Mouse (Mus musculus) heart, adult 18-20 months (tissue): ENCODE measurements at regions not wholly inside any gene's neighbourhood (a gene's known extent, or its start where the extent isn't known, plus 50 kb on each side); places are given as distances from the start of the nearest gene placed in this dataset.

Source experiments
- DNase-seq, 2 experiments: peaks; one replicate each; pipeline ENCODE4 v3.0.0; 2021 to 2022; ENCODE audit warnings: mixed read lengths in 1 of 2

GRCm38 (mm10) chr15:9898211-9898610, 149.5 kb upstream of the Spef2 start:
- DNase-seq = no peak

- DNase-seq = no peak
Measured at GRCm38 (mm10) chr15:9893146-9893545, 144.5 kb upstream of the Spef2 start.

GRCm38 (mm10) chr15:9892208-9892607, 143.5 kb upstream of the Spef2 start:
- DNase-seq = no peak

- no peak for DNase-seq
Measured at GRCm38 (mm10) chr15:9891446-9891845, 142.8 kb upstream of the Spef2 start.

GRCm38 (mm10) chr15:9875776-9876175, 127.1 kb upstream of the Spef2 start:
- no peak for DNase-seq

- DNase-seq = no peak
Measured at GRCm38 (mm10) chr15:9870126-9870525, 121.5 kb upstream of the Spef2 start.

- peak; percentile 65 to 78 for DNase-seq
Measured at GRCm38 (mm10) chr15:9864778-9865177, 116.1 kb upstream of the Spef2 start.

GRCm38 (mm10) chr15:9861825-9862224, 113.2 kb upstream of the Spef2 start:
- no peak for DNase-seq

- no peak for DNase-seq
Measured at GRCm38 (mm10) chr15:9839681-9840080, 91.0 kb upstream of the Spef2 start.

- DNase-seq = peak; percentile 20 to 31
Measured at GRCm38 (mm10) chr15:9835096-9835495, 86.4 kb upstream of the Spef2 start.

- no peak for DNase-seq
Measured at GRCm38 (mm10) chr15:9804469-9804868, 55.8 kb upstream of the Spef2 start.
